In genomic region chr9:20745129-20745966, GRCm38 (mm10) we compare ENCODE assay signal across 8 mouse cellular contexts. TPM values are rescaled to one million over a fixed set of nuclear protein-coding genes. Genes with fewer than 3 reads are reported as not detected.
DNase-seq lines count a peak whose midpoint lies in the region; ATAC-seq and TF ChIP-seq lines count a peak whose summit lies in the region.

No protein-coding gene starts in this region.

- H3K27me3 ChIP-seq in kidney, embryonic 16.5 days (ENCODE audit: insufficient read depth, low read length) = peaks cover 42% of the 10 kb centered on the region
- H3K27me3 ChIP-seq in embryonic facial prominence, embryonic 11.5 days (ENCODE audit: control insufficient read depth, insufficient read depth, low read length) = peaks cover 23% of the 10 kb centered on the region
- H3K27me3 ChIP-seq in hindbrain, postnatal 0 days (ENCODE audit: insufficient read depth, low read length) = no peaks in the 10 kb centered on the region
- H3K27me3 ChIP-seq in midbrain, embryonic 16.5 days (ENCODE audit: control insufficient read depth, insufficient read depth, low read depth, low read length) = no peaks in the 10 kb centered on the region

- H3K36me3 ChIP-seq in kidney, embryonic 16.5 days (ENCODE audit: insufficient read depth, low read length) = no peaks in the 10 kb centered on the region
- H3K36me3 ChIP-seq in embryonic facial prominence, embryonic 11.5 days (replicated peaks; ENCODE audit: control insufficient read depth, insufficient read depth, low read depth, low read length) = no peaks in the 10 kb centered on the region
- H3K36me3 ChIP-seq in hindbrain, postnatal 0 days (ENCODE audit: insufficient read depth, low read length) = no peaks in the 10 kb centered on the region
- H3K36me3 ChIP-seq in midbrain, embryonic 16.5 days (ENCODE audit: control insufficient read depth, insufficient read depth, low read length) = no peaks in the 10 kb centered on the region

- no peak overlapping the region for H3K27ac ChIP-seq in kidney, embryonic 16.5 days (ENCODE audit: low read length)
- no peak overlapping the region for H3K27ac ChIP-seq in embryonic facial prominence, embryonic 11.5 days (replicated peaks; ENCODE audit: low read depth, low read length)
- H3K27ac ChIP-seq in hindbrain, postnatal 0 days = peak overlapping the region; percentile 74; the same call in 1 of the 2 replicates
- H3K27ac ChIP-seq in midbrain, embryonic 16.5 days (ENCODE audit: low read length) = peak overlapping the region; percentile 65

- TF ChIP-seq CTCF in hindbrain, postnatal 0 days (IDR thresholded peaks at IDR 0.05; ENCODE audit: low read depth) = 0 out of 2 replicates have a peak, but pooled peaks have one; percentile 17

- no peak overlapping the region for H3K9ac ChIP-seq in kidney, embryonic 16.5 days (replicated peaks; ENCODE audit: low read length)
- peak overlapping the region; percentile 62; the same call in 1 of the 2 replicates for H3K9ac ChIP-seq in embryonic facial prominence, embryonic 11.5 days (replicated peaks; ENCODE audit: low read length)
- peak overlapping the region; percentile 85 for H3K9ac ChIP-seq in hindbrain, postnatal 0 days (replicated peaks; ENCODE audit: low read length)
- peak overlapping the region; percentile 90 for H3K9ac ChIP-seq in midbrain, embryonic 16.5 days (ENCODE audit: low read depth, low read length)

- no peak for ATAC-seq in kidney, embryonic 16.5 days (ENCODE audit: low FRiP score, low TSS enrichment)
- ATAC-seq in embryonic facial prominence, embryonic 11.5 days (replicated peaks; ENCODE audit: insufficient number of reproducible peaks, low FRiP score, low TSS enrichment, low read depth) = no peak
- ATAC-seq in hindbrain, postnatal 0 days = peak; percentile 39; the same call in 1 of the 2 replicates
- peak; percentile 66 for ATAC-seq in midbrain, embryonic 16.5 days
- no peak for ATAC-seq in CD4-positive, CD25-positive, alpha-beta regulatory T cell, adult 4 months

- whole genome bisulfite sequencing in kidney, embryonic 16.5 days = 9% methylated on average over 17 of the region's 17 CpGs
- WGBS in embryonic facial prominence, embryonic 11.5 days = 10% methylated on average over 17 of the region's 17 CpGs
- 7% methylated on average over 17 of the region's 17 CpGs for WGBS in hindbrain, postnatal 0 days
- WGBS in midbrain, embryonic 16.5 days = 12% methylated on average over 17 of the region's 17 CpGs

- no peak for DNase-seq in kidney, adult 9 months
- no peak for DNase-seq in embryonic facial prominence, embryonic 11.5 days (ENCODE audit: low spot score)
- DNase-seq in hindbrain, postnatal 0 days (ENCODE audit: low spot score) = peak; percentile 40
- no peak for DNase-seq in frontal cortex, postnatal 36 days (ENCODE audit: low spot score in 2 of 2)
- no peak for DNase-seq in gastrocnemius, adult 8-10 months (ENCODE audit: low spot score in 2 of 2)

- peak overlapping the region; percentile 52 for H3K4me3 ChIP-seq in kidney, embryonic 16.5 days (ENCODE audit: low read length)
- H3K4me3 ChIP-seq in embryonic facial prominence, embryonic 11.5 days (ENCODE audit: low read depth, low read length) = peak overlapping the region; percentile 48
- peak overlapping the region; percentile 75 for H3K4me3 ChIP-seq in hindbrain, postnatal 0 days (ENCODE audit: low read length)
- peak overlapping the region; percentile 70 for H3K4me3 ChIP-seq in midbrain, embryonic 16.5 days (ENCODE audit: low read depth, low read length)

- peak overlapping the region; percentile 87 for H3K4me2 ChIP-seq in kidney, embryonic 16.5 days (replicated peaks; ENCODE audit: low read depth, low read length)
- H3K4me2 ChIP-seq in embryonic facial prominence, embryonic 11.5 days (ENCODE audit: low read depth, low read length) = peak overlapping the region; percentile 92
- peak overlapping the region; percentile 87 for H3K4me2 ChIP-seq in hindbrain, postnatal 0 days (ENCODE audit: low read depth, low read length)
- H3K4me2 ChIP-seq in midbrain, embryonic 16.5 days (ENCODE audit: low read length) = peak overlapping the region; percentile 68

- peaks cover 17% of the 10 kb centered on the region for H3K4me1 ChIP-seq in kidney, embryonic 16.5 days (ENCODE audit: insufficient read depth, low read length)
- peaks cover 7% of the 10 kb centered on the region; the same call in 1 of the 2 replicates for H3K4me1 ChIP-seq in embryonic facial prominence, embryonic 11.5 days (ENCODE audit: control insufficient read depth, insufficient read depth, low read length)
- peaks cover 3% of the 10 kb centered on the region; the same call in 1 of the 2 replicates for H3K4me1 ChIP-seq in hindbrain, postnatal 0 days (ENCODE audit: insufficient read depth, low read length)
- peaks cover 10% of the 10 kb centered on the region; the same call in 1 of the 2 replicates for H3K4me1 ChIP-seq in midbrain, embryonic 16.5 days (ENCODE audit: control insufficient read depth, insufficient read depth, low read length)

- H3K9me3 ChIP-seq in kidney, embryonic 16.5 days (ENCODE audit: low read length) = no peaks in the 10 kb centered on the region
- H3K9me3 ChIP-seq in embryonic facial prominence, embryonic 11.5 days (replicated peaks; ENCODE audit: control insufficient read depth, low read length) = no peaks in the 10 kb centered on the region
- H3K9me3 ChIP-seq in hindbrain, postnatal 0 days (ENCODE audit: low read length) = no peaks in the 10 kb centered on the region
- H3K9me3 ChIP-seq in midbrain, embryonic 16.5 days (replicated peaks; ENCODE audit: control insufficient read depth, low read length, poor library complexity, severe bottlenecking) = no peaks in the 10 kb centered on the region

RNA-seq across cellular contexts. Expression of gene Olfm2, which starts 0.8 kb away (rescaled TPM):
- 6.5 and 6.6 TPM in 2 replicates for polyA plus RNA-seq in kidney, embryonic 16.5 days (2015; fragmentation: Nextera tagmentation; extraction: Ambion mirVana)
- 11.0 and 13.9 TPM in 2 replicates for polyA plus RNA-seq in embryonic facial prominence, embryonic 11.5 days (2014; fragmentation: Nextera tagmentation; extraction: Ambion mirVana)
- 317 and 346 TPM in 2 replicates for total RNA-seq in hindbrain, postnatal 0 days (2014; rRNA removed)
- polyA plus RNA-seq in hindbrain, postnatal 0 days (2015; fragmentation: Nextera tagmentation; extraction: Ambion mirVana) = 190 and 213 TPM in 2 replicates
- 225 and 251 TPM in 2 replicates for polyA plus RNA-seq in midbrain, embryonic 16.5 days (2015; fragmentation: Nextera tagmentation; extraction: Ambion mirVana)
- under 1 TPM in 2 of 4 experiments, not detected in 2; 0.16 to 0.32 TPM for total RNA-seq in gastrocnemius, adult 8-10 months (2022)
- polyA plus RNA-seq in CD4-positive, CD25-positive, alpha-beta regulatory T cell, adult 4 months (2017; shearing (Covaris generic)) = under 1 TPM in 1 of 2 experiments, not detected in 1; 0.44 TPM

Comparison
In these comparisons a context has a peak if more than half of its experiments do, and no peak if none do; other contexts are left out.
1. ATAC-seq: peak in hindbrain, postnatal 0 days (single experiment) and midbrain, embryonic 16.5 days (single experiment); none in kidney, embryonic 16.5 days (single experiment), embryonic facial prominence, embryonic 11.5 days (single experiment) and CD4-positive, CD25-positive, alpha-beta regulatory T cell, adult 4 months (single experiment).
2. H3K27ac ChIP-seq: peak in hindbrain, postnatal 0 days (single experiment) and midbrain, embryonic 16.5 days (single experiment); none in kidney, embryonic 16.5 days (single experiment) and embryonic facial prominence, embryonic 11.5 days (single experiment).
3. RNA of gene Olfm2, which starts 0.8 kb away (polyA plus RNA-seq): 225 to 251 TPM in midbrain, embryonic 16.5 days and 190 to 213 TPM in hindbrain, postnatal 0 days; 11.0 to 13.9 TPM in embryonic facial prominence, embryonic 11.5 days, 6.5 to 6.6 TPM in kidney, embryonic 16.5 days and 0.44 TPM in CD4-positive, CD25-positive, alpha-beta regulatory T cell, adult 4 months; every median in the first group is over 10 times any median in the second.
4. Peak in every context shown above with its lines, with median percentiles within 50 percentile points of each other: H3K4me2 ChIP-seq and H3K4me3 ChIP-seq.